Mouse (Mus musculus) heart, embryonic 16.5 days (tissue): Measurements from ENCODE around the gene Chrnb1. TPM values are rescaled to one million over a fixed set of nuclear protein-coding genes. Genes with fewer than 3 reads are reported as not detected.

ENCODE experiments used
- ATAC-seq: fragments of 200-750 bp; cut with Nextera tagmentation; replicated peaks from 2 replicates; pipeline ENCODE4 v1.8.0; 2017; ENCODE audit warnings: moderate number of reproducible peaks; ENCODE audit not compliant: insufficient read depth, low FRiP score; ENCODE audit errors: extremely low read depth
- H3K27ac ChIP-seq: fragments of 300-500 bp; sonication (generic); 2 replicates; pipeline ENCODE4 v1.5.1; 2014; ENCODE audit warnings: mild to moderate bottlenecking, low read length, control low read depth, moderate library complexity
- H3K27me3 ChIP-seq: fragments of 300-500 bp; sonication (generic); 2 replicates; pipeline ENCODE4 v1.6.1; 2014; ENCODE audit warnings: low read length, mixed read lengths; ENCODE audit not compliant: control insufficient read depth, insufficient read depth
- H3K36me3 ChIP-seq: fragments of 300-500 bp; sonication (generic); 2 replicates; pipeline ENCODE4 v1.6.1; 2014; ENCODE audit not compliant: control insufficient read depth, insufficient read depth
- H3K4me1 ChIP-seq: fragments of 300-500 bp; sonication (generic); 2 replicates; pipeline ENCODE4 v1.6.1; 2014; ENCODE audit warnings: low read length, mixed read lengths; ENCODE audit not compliant: control insufficient read depth, insufficient read depth
- H3K4me2 ChIP-seq: fragments of 300-500 bp; sonication (generic); 2 replicates; pipeline ENCODE4 v1.6.1; 2014; ENCODE audit warnings: low read depth, mild to moderate bottlenecking, control low read depth, low read length
- H3K4me3 ChIP-seq: fragments of 300-500 bp; sonication (generic); 2 replicates; pipeline ENCODE4 v1.5.1; 2014; ENCODE audit warnings: mild to moderate bottlenecking, control low read depth, low read length
- H3K9ac ChIP-seq: fragments of 300-500 bp; sonication (generic); 2 replicates; pipeline ENCODE4 v1.6.1; 2014; ENCODE audit warnings: low read length, control low read depth
- H3K9me3 ChIP-seq: fragments of 300-500 bp; sonication (generic); replicated peaks from 2 replicates; pipeline ENCODE4 v1.6.1; 2016; ENCODE audit warnings: low read length; ENCODE audit not compliant: control insufficient read depth
- WGBS: fragments of 180-500 bp; shearing (Covaris S2); extraction: QIAGEN DNeasy Blood & Tissue Kit; methylation state at CpG from one replicate; pipeline ENCODE4 v1.1.7; 2014; 5-methylcytosine and 5-hydroxymethylcytosine counted together
- polyA plus RNA-seq: library from polyadenylated mRNA; unstranded; fragments of >200 nt; fragmentation: Nextera tagmentation; extraction: Ambion mirVana; gene quantifications from 2 replicates; pipeline ENCODE4 v1.2.1, GENCODE M21; 2015

Chrnb1 gene
- polyA plus RNA-seq: 5.8 and 6.0 TPM in 2 replicates

DNA sequence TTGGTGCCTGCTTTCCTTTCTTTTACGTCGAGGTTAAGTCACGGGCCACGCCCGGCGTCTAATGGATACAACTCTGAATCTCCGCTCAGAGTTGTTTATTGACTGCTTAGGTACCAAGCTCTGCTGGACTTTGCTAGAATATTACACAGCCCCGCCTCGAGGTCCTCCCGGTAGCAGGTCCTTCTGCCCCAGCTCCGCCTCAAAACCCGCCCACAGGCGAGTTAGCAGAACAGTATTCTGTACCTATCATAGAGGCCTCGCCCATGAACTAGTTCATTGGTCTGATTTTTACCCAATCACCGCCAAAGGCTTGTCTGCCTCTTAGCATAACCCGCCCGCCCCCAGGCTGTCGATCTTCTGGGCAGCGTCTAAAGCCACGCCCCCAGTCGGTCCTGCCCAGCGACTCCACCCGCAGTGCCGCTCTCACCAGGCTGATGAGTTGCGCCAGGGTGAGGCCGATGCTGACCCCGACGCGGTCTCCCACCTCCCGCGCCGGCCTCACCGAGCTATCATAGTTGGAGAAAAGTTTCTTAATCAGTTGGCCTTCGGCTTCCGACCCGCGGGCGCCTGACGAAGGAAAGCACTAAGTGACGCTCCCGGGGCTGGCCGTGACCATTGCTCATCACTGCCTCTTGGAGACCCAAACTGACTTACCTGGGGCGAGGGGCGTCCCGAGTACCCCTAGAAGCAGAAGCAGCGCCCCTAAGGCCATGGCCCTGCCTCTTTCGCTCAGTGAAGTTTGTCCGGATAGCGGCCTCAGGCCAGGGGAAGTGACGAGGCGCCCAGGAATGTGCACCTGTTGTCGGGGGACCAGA, at the start of gene Chrnb1:
Chrnb1 (minus strand) TSS at position 776 of the 815 bp plus-strand sequence.
- Histone ChIP-seq H3K4me3 (peak within 1 kb of the TSS; percentile 73), H3K9me3 (no peaks in the 10 kb centered on the region), H3K9ac (peak within 1 kb of the TSS; percentile 79), H3K36me3 (no peaks in the 10 kb centered on the region), H3K4me1 (peaks cover 15% of the 10 kb centered on the region), H3K27me3 (0 out of 2 replicates have a peak, but pooled peaks cover 2% of the 10 kb centered on the region), H3K27ac (peak within 1 kb of the TSS; percentile 51), H3K4me2 (peak within 1 kb of the TSS; percentile 99)
- WGBS: 2% methylated on average over 52 of the region's 52 CpGs
- ATAC-seq: peak; percentile 97

DNA sequence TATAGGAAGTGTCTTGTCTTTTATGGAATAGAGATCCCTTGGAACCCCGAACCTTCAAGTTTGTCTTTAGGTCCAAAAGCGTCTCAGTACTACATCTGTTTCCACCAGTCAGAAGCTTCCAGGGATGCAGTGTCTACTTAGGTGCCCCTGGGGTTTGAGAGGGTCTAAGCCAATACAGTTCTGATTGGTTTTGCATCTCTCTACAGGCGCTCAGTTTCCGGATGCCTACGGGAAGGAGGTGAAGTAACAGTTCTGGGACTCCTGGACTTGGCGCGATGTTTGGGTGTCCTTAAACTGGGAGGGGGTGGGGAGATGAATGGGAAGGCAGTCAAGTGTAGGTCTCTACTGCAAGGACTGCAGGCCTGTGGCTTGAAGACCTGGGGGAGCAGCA, 43.0 kb upstream of the Chrnb1 start:
- Histone ChIP-seq H3K4me2 (peak overlapping the region; percentile 73), H3K4me3 (peak overlapping the region; percentile 74), H3K36me3 (no peaks in the 10 kb centered on the region), H3K27ac (peak overlapping the region; percentile 87), H3K9me3 (no peaks in the 10 kb centered on the region), H3K27me3 (peaks cover 24% of the 10 kb centered on the region), H3K4me1 (peaks cover 22% of the 10 kb centered on the region), H3K9ac (peak overlapping the region; percentile 85)
- ATAC-seq: no peak
- 1% methylated on average over 7 of the region's 7 CpGs for WGBS

DNA sequence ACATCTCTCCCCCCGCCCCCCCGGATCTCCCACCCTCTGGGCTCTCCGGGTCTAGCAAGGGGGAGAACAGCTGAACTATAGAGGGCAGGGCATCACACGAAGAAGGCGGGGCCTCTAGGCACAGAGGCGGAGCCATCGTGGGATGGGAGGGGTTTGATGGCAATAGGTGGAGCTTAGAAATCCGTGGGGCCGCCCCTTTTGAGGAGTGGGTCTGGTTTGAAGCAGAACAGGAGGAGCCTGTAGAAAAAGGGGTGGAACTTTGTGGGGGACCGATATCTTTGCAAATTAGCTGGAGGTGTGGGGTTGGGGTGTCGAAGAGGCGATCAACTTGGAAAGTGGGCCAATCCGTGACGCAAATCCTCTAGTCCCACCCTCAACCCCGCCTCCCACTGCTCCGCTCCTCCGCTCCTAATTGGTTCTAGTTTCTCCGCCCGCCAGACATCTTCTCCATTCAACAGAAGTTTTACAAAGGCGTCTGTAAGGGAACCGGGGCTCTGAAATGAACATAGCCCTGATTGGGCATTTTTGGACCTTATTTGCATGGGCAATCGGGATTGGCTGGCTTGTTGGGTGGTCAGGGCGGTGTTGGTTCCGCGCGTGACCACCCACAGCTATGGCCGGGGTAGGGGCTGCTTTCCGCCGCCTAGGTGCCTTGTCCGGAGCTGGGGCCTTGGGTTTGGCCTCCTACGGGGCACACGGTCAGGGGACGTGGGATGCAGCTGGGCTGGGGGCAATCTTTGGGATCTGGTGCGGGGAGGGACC, 42.4 kb upstream of the Chrnb1 start, which contains the start of gene Tmem256:
Tmem256 (plus strand) TSS at position 563 of the 762 bp plus-strand sequence.
- peak within 1 kb of the TSS; percentile 87 for H3K27ac ChIP-seq
- peak within 1 kb of the TSS; percentile 74 for H3K4me3 ChIP-seq
- H3K9ac ChIP-seq: peak within 1 kb of the TSS; percentile 85
- peak within 1 kb of the TSS; percentile 73 for H3K4me2 ChIP-seq
- H3K36me3 ChIP-seq: no peaks in the 10 kb centered on the region
- H3K9me3 ChIP-seq: no peaks in the 10 kb centered on the region
- H3K27me3 ChIP-seq: peaks cover 27% of the 10 kb centered on the region
- H3K4me1 ChIP-seq: peaks cover 24% of the 10 kb centered on the region
- peak; percentile 92 for ATAC-seq
- 1% methylated on average over 34 of the region's 34 CpGs for WGBS

DNA sequence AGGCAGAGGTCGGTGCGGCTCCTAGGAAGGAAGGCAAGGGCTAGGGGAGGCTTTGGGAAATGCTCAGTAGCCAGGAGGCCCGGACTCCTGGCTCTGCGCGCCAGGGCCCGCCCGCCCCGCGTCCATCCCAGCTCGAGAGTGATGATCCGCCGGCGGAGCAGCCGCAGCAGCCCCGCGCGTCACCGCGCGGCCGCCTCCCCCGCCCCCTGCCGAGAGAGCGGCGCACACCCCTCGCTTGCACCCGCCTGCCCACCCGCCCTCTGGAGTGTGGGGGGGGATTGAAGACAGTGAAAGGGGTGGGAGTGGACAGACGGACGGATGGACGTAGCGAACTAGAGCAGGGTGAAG, 41.8 kb upstream of the Chrnb1 start, which contains the start of gene Nlgn2:
Nlgn2 (minus strand) TSS at position 181 of the 348 bp plus-strand sequence.
- Histone ChIP-seq H3K4me2 (peak within 1 kb of the TSS; percentile 73), H3K4me3 (peak within 1 kb of the TSS; percentile 74), H3K9ac (peak within 1 kb of the TSS; percentile 85), H3K27me3 (peaks cover 28% of the 10 kb centered on the region), H3K27ac (peak within 1 kb of the TSS; percentile 87), H3K9me3 (no peaks in the 10 kb centered on the region), H3K4me1 (peaks cover 24% of the 10 kb centered on the region), H3K36me3 (no peaks in the 10 kb centered on the region)
- ATAC-seq: peak; percentile 59
- WGBS: under 1% methylated on average over 32 of the region's 32 CpGs

DNA sequence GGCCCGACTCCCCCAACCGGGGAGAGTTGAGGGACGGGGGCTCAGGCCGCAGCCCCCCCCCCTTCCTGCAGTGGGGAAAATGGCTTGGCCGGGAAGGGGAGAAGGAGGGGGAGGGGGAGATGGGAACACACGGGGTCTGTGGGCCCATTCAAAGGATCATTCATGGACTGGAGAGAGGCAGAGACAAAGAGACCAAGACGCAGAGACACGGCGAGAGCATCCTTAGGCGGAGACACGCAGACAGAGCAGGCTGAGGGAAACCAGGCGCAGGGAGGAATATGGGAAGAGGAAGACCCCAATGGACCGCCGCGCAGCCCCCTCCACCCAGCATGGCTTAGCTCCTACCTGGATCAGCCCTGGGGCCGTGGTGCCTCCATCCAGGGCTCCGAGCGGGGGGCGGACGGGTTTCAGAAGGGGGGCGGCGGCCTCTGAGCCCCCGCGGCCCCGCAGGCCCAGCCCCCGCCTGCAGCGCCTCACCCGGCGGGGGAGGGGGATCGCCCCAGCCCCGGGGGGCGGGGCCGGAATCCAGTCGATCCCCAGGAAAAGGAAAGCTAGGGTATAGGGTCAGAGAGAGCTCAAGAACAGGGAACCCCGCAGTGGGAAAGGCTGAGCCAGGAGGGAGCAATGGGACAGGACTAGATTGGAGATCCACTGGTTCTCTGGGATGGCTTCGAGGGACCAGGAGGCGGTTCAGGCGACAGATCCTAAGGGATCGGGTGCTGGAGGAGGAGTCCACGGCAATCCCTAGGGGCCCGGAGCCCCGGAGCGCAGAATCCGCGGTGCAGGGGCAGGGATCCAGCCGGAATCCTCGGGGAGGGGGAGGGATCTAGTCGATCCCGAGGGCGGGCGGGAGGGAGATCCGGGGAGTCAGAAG, 41.2 kb upstream of the Chrnb1 start:
- H3K4me1 ChIP-seq: peaks cover 24% of the 10 kb centered on the region
- no peak for ATAC-seq

DNA sequence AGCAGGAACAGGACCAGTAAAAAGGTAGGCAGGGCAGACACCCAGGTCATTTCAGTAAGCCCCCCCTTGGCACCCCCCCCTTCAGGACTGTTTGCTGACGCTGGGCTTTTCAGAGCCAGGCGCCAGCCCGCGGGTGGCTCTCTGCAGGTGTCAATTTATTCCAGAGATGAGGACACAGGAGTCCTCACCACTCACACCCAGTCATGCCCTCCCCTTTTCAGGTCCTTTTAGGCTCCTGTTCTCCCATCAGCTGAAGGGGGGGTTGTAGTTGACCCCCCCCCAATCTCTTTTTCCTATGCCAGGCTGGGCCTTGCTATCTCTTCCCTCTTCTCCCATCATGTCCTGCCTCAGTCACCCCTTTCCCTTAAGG, 40.2 kb upstream of the Chrnb1 start:
- Histone ChIP-seq H3K27ac (no peak overlapping the region), H3K9me3 (no peaks in the 10 kb centered on the region), H3K4me3 (no peak overlapping the region), H3K36me3 (no peaks in the 10 kb centered on the region), H3K27me3 (peaks cover 28% of the 10 kb centered on the region), H3K9ac (no peak overlapping the region), H3K4me2 (peak overlapping the region; percentile 73; the same call in 1 of the 2 replicates), H3K4me1 (peaks cover 24% of the 10 kb centered on the region)
- no peak for ATAC-seq
- WGBS: 10% methylated on average over 4 of the region's 4 CpGs

More for the DNA sequence above, 41.2 kb upstream of the Chrnb1 start:
- Histone ChIP-seq H3K4me3 (peak overlapping the region; percentile 74), H3K9ac (peak overlapping the region; percentile 79), H3K9me3 (no peaks in the 10 kb centered on the region), H3K4me2 (peak overlapping the region; percentile 73), H3K27me3 (peaks cover 28% of the 10 kb centered on the region), H3K36me3 (no peaks in the 10 kb centered on the region), H3K27ac (peak overlapping the region; percentile 47)
- WGBS: 2% methylated on average over 52 of the region's 52 CpGs

DNA sequence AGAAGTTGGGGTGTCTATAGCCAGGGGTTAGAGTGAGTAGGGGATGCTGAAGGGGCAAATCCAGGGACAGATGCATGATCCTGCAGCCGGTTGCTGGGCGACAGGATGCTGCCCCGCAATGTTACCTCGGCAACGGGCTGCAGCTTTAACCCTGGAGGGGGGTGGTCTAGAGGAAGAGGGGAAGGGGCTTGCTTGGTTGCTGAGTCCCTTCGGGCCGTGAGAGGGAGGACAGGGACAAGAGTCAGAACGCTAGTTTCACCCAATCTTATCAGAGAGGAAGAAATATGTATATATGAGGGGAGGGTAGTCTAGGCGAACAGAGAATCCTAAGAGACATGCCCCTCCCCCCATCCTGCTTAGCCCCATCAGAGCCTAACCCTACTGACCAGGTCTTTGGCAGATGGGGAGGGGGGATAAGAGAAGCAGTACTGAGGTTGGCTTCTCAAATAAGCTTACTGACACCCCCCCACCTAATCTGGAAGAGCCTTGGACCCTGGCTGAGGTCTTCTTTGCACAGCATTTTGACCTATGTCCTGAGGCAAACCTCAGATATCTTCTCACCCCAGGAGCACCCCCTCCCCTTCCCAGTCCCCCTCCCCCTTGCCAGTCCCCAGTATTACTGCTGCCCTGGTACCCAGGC, 39.7 kb upstream of the Chrnb1 start:
- no peak overlapping the region for H3K9ac ChIP-seq
- no peak overlapping the region for H3K27ac ChIP-seq
- H3K4me2 ChIP-seq: peak overlapping the region; percentile 14; the same call in 1 of the 2 replicates
- no peak for ATAC-seq
- peaks cover 24% of the 10 kb centered on the region for H3K4me1 ChIP-seq
- no peaks in the 10 kb centered on the region for H3K36me3 ChIP-seq
- H3K4me3 ChIP-seq: no peak overlapping the region
- no peaks in the 10 kb centered on the region for H3K9me3 ChIP-seq
- peaks cover 28% of the 10 kb centered on the region for H3K27me3 ChIP-seq
- 28% methylated on average over 9 of the region's 9 CpGs for WGBS

DNA sequence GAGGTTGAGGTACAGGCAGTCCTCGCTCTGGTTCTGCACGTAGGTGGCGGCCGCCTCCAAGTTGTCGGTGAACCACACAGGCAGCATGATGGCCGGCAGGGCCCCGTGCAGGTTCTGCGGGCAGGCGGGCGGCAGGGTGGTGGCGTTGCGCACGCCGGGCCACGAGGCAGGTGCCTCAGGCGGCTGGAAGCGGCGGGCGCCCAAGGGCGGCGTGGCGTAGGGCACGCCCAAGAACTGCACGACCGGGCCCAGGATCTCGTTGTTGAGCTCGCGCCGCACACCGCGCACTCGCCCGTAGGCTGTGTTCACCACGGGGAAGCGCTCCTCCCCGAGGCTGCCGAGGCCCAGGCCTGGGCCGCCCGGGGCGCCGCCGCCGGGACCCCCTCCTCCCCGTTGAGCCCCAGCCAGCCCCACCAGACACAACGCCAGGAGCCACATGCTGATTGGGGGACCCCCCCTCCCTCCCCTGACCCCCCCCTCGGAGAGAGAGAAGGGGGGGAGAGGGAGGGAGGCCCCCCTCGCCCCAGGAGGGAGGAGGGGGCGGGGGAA, 38.3 kb upstream of the Chrnb1 start:
- Histone ChIP-seq H3K36me3 (no peaks in the 10 kb centered on the region), H3K27ac (no peak overlapping the region), H3K9me3 (no peaks in the 10 kb centered on the region), H3K4me1 (peaks cover 21% of the 10 kb centered on the region), H3K9ac (peak overlapping the region; percentile 73), H3K27me3 (peaks cover 28% of the 10 kb centered on the region), H3K4me2 (peak overlapping the region; percentile 80), H3K4me3 (peak overlapping the region; percentile 50)
- 8% methylated on average over 30 of the region's 48 CpGs for WGBS
- no peak for ATAC-seq
